Mouse (Mus musculus) mouse trophoblast stem cell (cell line): ENCODE data around the gene Arl2.

ENCODE experiments used
- in situ Hi-C, 2 experiments: fragments of 300-500 bp; cut with MseI, MboI; formaldehyde crosslinking; loops; 2 replicates in 1 of 2; 3 replicates in 1 of 2; pipeline ENCODE4 v1.15.1; 2025

The Arl2 gene

GRCm38 (mm10) chr19:6126789-6127580 is 14.4 kb downstream of the Arl2 start:
- in situ Hi-C loops = loop anchor here in 1 of 2 experiments (10.0 kb wide), 1 partner anchor 162 kb away; the partner anchor contains the start of gene Pola2

- in situ Hi-C loops = loop anchor here in 1 of 2 experiments (10.0 kb wide), 1 partner anchor 161 kb away; the partner anchor contains the start of gene Pola2
Measured at GRCm38 (mm10) chr19:6126289-6126688, 15.1 kb downstream of the Arl2 start.

GRCm38 (mm10) chr19:6124898-6125297 is 16.4 kb downstream of the Arl2 start:
- in situ Hi-C loops = loop anchor here in 1 of 2 experiments (10.0 kb wide), 1 partner anchor 160 kb away; the partner anchor contains the start of gene Pola2

GRCm38 (mm10) chr19:6123330-6123729 is 18.0 kb downstream of the Arl2 start:
- in situ Hi-C loops = loop anchor here in 1 of 2 experiments (10.0 kb wide), 1 partner anchor 159 kb away; the partner anchor contains the start of gene Pola2

GRCm38 (mm10) chr19:6121761-6122160 is 19.6 kb downstream of the Arl2 start:
- in situ Hi-C loops = loop anchor here in 1 of 2 experiments (10.0 kb wide), 1 partner anchor 157 kb away; the partner anchor contains the start of gene Pola2

GRCm38 (mm10) chr19:6118677-6119185 is 22.6 kb downstream of the Arl2 start:
- in situ Hi-C loops = no loop called here

- in situ Hi-C loops = no loop called here
Measured at GRCm38 (mm10) chr19:6117986-6118676, 23.2 kb downstream of the Arl2 start, which contains the start of gene Sac3d1. Gene Sac3d1 (minus strand): TSS chr19:6118650.

- in situ Hi-C loops = no loop called here
Measured at GRCm38 (mm10) chr19:6117346-6117985, 23.9 kb downstream of the Arl2 start.

- in situ Hi-C loops = no loop called here
Measured at GRCm38 (mm10) chr19:6116113-6116850, 25.1 kb downstream of the Arl2 start.

- in situ Hi-C loops = no loop called here
Measured at GRCm38 (mm10) chr19:6113116-6113515, 28.2 kb downstream of the Arl2 start.

GRCm38 (mm10) chr19:6105586-6105985 is 35.8 kb downstream of the Arl2 start, which contains the start of gene Naaladl1:
Gene Naaladl1 (plus strand): TSS chr19:6105782.
- in situ Hi-C loops = no loop called here

- in situ Hi-C loops = no loop called here
Measured at GRCm38 (mm10) chr19:6104476-6104875, 36.9 kb downstream of the Arl2 start.

- in situ Hi-C loops = no loop called here
Measured at GRCm38 (mm10) chr19:6102169-6102853, 39.0 kb downstream of the Arl2 start.

- in situ Hi-C loops = no loop called here
Measured at GRCm38 (mm10) chr19:6101186-6101585, 40.2 kb downstream of the Arl2 start.

- in situ Hi-C loops = no loop called here
Measured at GRCm38 (mm10) chr19:6097847-6098246, 43.5 kb downstream of the Arl2 start.

- in situ Hi-C loops = no loop called here
Measured at GRCm38 (mm10) chr19:6094119-6094518, 47.2 kb downstream of the Arl2 start, which contains the start of gene AC131692.1. Gene AC131692.1 (plus strand): TSS chr19:6094419.

GRCm38 (mm10) chr19:6088841-6089240 is 52.5 kb downstream of the Arl2 start:
- in situ Hi-C loops = no loop called here

GRCm38 (mm10) chr19:6085417-6085879 is 55.9 kb downstream of the Arl2 start:
- in situ Hi-C loops = no loop called here

- in situ Hi-C loops = no loop called here
Measured at GRCm38 (mm10) chr19:6084478-6085248, 56.7 kb downstream of the Arl2 start, which contains the start of the genes Zfpl1 and Cdca5. Gene Zfpl1 (minus strand): TSS chr19:6084956. Gene Cdca5 (plus strand): TSS chr19:6084983.
